Mouse (Mus musculus) MEL (cell line): Measurements from ENCODE around the gene Fars2.

Experiments
- CTCF ChIP-seq, 3 experiments: IDR thresholded peaks in 2 of 3; conservative IDR thresholded peaks in 1 of 3; 2 replicates each; pipeline ENCODE4 v1.5.1; 2011 to 2012; ENCODE audit warnings: low read length in 3 of 3, low read depth in 2 of 3, mild to moderate bottlenecking in 2 of 3, improper control_type of control experiment in 1 of 3, inconsistent platforms in 1 of 3, mixed read lengths in 1 of 3, moderate library complexity in 1 of 3; ENCODE audit not compliant: control insufficient read depth in 1 of 3, insufficient read depth in 1 of 3, poor library complexity in 1 of 3, severe bottlenecking in 1 of 3
- EP300 ChIP-seq, 2 experiments: IDR thresholded peaks; 2 replicates each; pipeline ENCODE4 v1.6.1; 2011; ENCODE audit warnings: improper control_type of control experiment in 2 of 2, low read length in 2 of 2, low read depth in 1 of 2, mild to moderate bottlenecking in 1 of 2
- GABPA ChIP-seq: IDR thresholded peaks from 2 replicates; pipeline ENCODE4 v1.6.1; 2012; ENCODE audit warnings: low read depth, mild to moderate bottlenecking, inconsistent platforms, low read length, improper control_type of control experiment, moderate library complexity
- GATA1 ChIP-seq: IDR thresholded peaks from 2 replicates; pipeline ENCODE4 v1.6.1; 2011; ENCODE audit warnings: low read depth, low read length, improper control_type of control experiment
- HCFC1 ChIP-seq: IDR thresholded peaks from 2 replicates; pipeline ENCODE4 v1.6.1; 2012; ENCODE audit warnings: low read depth, mild to moderate bottlenecking, inconsistent platforms, low read length, improper control_type of control experiment, moderate library complexity
- MAX ChIP-seq: IDR thresholded peaks from 2 replicates; pipeline ENCODE4 v1.6.1; 2011; ENCODE audit warnings: low read length, improper control_type of control experiment
- MEF2A ChIP-seq: IDR thresholded peaks from 2 replicates; pipeline ENCODE4 v1.6.1; 2014; ENCODE audit warnings: low read depth, mild to moderate bottlenecking, inconsistent platforms, low read length, improper control_type of control experiment; ENCODE audit not compliant: poor library complexity, insufficient replicate concordance, severe bottlenecking; ENCODE audit errors: extremely low read depth
- NELFE ChIP-seq: IDR thresholded peaks from 2 replicates; pipeline ENCODE4 v1.6.1; 2011; ENCODE audit warnings: low read depth, low read length, improper control_type of control experiment
- POLR2A ChIP-seq, 2 experiments: IDR thresholded peaks; 2 replicates each; pipeline ENCODE4 v1.6.1; 2011 to 2012; ENCODE audit warnings: low read length in 2 of 2, mild to moderate bottlenecking in 2 of 2, control low read depth in 1 of 2, improper control_type of control experiment in 1 of 2, low read depth in 1 of 2, moderate library complexity in 1 of 2; ENCODE audit not compliant: control insufficient read depth in 1 of 2, insufficient read depth in 1 of 2, poor library complexity in 1 of 2
- POLR2AphosphoS5 ChIP-seq: IDR thresholded peaks from 2 replicates; pipeline ENCODE4 v1.6.1; 2012; ENCODE audit warnings: low read depth, borderline replicate concordance, mild to moderate bottlenecking, inconsistent platforms, low read length, moderate library complexity, mixed read lengths
- SMC3 ChIP-seq: IDR thresholded peaks from 2 replicates; pipeline ENCODE4 v1.6.1; 2011; ENCODE audit warnings: low read depth, low read length, improper control_type of control experiment
- USF2 ChIP-seq, 2 experiments: IDR thresholded peaks; 2 replicates each; pipeline ENCODE4 v1.6.1; 2011 to 2012; ENCODE audit warnings: improper control_type of control experiment in 2 of 2, low read length in 2 of 2, borderline replicate concordance in 1 of 2, inconsistent platforms in 1 of 2, low read depth in 1 of 2, mild to moderate bottlenecking in 1 of 2; ENCODE audit not compliant: insufficient read depth in 1 of 2

DNA sequence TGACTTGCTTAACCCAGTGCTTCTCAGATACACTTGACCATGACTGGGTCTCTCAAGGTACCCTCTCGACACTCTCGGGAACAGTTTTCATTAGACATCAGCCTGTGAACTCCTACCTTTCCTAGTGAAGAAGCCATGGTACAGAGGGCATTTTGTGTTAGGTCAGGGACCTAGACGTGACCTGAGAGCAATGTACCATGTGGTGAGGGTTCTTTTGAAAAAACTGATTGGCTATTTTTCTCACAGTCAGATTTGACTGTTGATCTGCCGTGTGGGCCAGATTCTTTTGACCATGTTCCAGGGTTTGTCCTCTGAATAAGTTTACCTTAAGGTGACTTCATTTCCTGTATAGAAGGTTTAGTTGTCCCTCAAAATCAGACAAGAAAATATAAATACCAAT lies 275.5 kb downstream of the Fars2 start:
- TF ChIP-seq MAX = no peak
- TF ChIP-seq EP300 (IDR thresholded peaks at IDR 0.05; ENCODE audit: low read depth in 1 of 2, low read length in 2 of 2) = no peak
- no peak for TF ChIP-seq POLR2A (IDR thresholded peaks at IDR 0.05; ENCODE audit: control insufficient read depth in 1 of 2, insufficient read depth in 1 of 2, low read depth in 1 of 2, low read length in 2 of 2, poor library complexity in 1 of 2)
- TF ChIP-seq SMC3 = no peak
- TF ChIP-seq CTCF (IDR thresholded peaks at IDR 0.05 in 2 of 3, conservative IDR thresholded peaks at IDR 0.05 in 1 of 3; ENCODE audit: control insufficient read depth in 1 of 3, insufficient read depth in 1 of 3, low read depth in 2 of 3, low read length in 3 of 3, poor library complexity in 1 of 3, severe bottlenecking in 1 of 3) = no peak
- TF ChIP-seq GABPA = no peak
- no peak for TF ChIP-seq NELFE
- TF ChIP-seq USF2 (IDR thresholded peaks at IDR 0.05; ENCODE audit: borderline replicate concordance in 1 of 2, insufficient read depth in 1 of 2, low read depth in 1 of 2, low read length in 2 of 2) = no peak
- TF ChIP-seq HCFC1 = no peak
- no peak for TF ChIP-seq MEF2A
- TF ChIP-seq POLR2AphosphoS5 = no peak
- no peak for TF ChIP-seq GATA1
